Mouse (Mus musculus) T-cell, adult 2 months (primary cell): ENCODE measurements around the gene Ucp3.
"Not testable (repeated sequence)": the region's sequence is repeated elsewhere in the genome, so short reads cannot be mapped to it uniquely, and the experiment has no call there.

Experiments used
- DNase-seq: peaks from one replicate; pipeline ENCODE4 v3.0.0; 2022; ENCODE audit warnings: low spot score

The Ucp3 gene

DNA sequence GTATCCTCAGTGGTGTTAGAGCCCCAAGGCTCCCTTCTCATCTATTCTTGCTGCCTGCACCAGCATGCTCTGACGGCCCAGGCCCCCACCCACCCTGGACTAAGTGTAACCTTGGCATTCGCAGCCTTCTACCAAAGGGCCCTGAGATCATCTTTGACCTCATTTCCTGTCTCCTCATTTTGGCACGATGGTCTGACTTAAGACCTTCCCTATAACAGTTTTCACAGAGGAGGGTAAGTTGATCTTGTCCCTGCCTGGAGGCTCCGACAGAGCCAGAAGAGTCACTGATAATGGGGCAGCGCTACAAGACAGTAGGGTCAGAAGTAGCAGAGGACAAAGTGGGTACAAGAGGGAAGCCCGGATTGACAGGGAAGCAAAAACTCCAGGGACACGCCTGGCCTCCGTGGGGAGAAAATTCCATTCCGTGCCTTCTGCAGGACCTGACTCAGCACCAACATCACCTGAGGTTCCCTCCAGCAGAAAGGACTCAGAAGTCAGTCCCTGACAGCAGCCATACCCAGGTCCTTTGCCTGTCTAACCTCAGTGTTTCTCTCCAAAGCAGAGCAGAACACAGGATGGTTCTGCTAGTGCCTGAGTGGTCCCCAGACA lies 1.2 kb downstream of the Ucp3 start:
- no peak for DNase-seq

DNA sequence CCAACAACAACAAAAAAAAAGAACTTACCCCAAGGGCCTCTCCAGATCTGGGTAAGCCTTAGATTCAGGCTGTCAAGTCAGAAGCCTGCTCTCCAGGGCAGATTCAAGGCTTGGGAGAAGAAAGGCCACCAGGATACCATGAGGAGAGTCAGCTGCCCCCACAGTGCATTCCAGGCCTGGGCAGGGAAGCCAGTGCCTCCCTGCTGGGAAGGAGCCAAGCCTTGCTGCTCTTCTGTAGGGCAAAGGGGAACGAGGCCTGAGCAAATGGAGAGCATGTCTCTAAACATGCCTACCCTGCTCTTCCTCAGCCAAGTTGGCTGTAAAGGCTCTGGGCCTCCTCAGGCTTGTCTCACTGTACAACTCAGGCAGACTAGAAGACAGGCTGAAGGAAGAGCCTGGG lies 1.9 kb downstream of the Ucp3 start:
- no peak for DNase-seq

DNA sequence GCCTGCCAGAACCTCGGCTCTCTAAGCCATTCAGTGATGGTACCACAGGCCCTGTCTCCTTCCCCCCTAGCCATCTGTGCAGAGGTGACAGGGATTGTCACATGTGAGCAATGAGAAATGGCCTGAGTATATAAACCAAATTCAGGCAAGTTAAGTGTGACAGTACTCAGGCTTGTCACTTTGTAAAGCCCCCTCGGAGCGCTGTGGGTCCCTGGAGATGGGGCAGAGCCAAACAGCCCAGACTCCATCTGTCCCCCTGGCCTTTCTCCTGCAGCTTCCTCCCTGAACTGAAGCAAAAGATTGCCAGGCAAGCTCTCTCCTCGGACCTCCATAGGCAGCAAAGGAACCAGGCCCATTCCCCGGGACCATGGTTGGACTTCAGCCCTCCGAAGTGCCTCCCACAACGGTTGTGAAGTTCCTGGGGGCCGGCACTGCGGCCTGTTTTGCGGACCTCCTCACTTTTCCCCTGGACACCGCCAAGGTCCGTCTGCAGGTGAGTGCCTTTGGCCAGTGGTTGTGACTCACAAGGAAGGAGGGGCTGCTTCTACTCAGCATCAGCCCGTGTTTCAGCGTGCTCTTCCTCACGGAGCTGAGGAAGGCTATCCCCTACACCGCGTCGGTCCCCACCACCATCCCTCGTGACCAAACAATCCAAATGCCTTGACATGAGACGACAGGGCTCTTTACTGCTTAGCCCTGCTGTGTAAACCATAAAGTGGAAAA lies 6.5 kb downstream of the Ucp3 start:
- no peak for DNase-seq

DNA sequence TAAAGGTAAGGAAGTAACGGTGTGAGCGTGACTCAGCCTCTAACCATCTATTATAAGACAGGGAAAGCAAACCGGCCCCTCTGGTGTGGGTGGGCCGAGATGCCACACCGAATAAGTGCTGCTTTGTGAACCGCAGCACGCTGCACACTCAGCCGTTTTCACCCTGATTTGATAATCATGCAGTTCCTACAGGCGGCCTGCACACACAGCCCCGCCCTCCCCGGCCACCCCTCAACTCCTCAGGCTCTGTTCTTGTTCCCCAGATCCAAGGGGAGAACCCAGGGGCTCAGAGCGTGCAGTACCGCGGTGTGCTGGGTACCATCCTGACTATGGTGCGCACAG lies 7.0 kb downstream of the Ucp3 start:
- DNase-seq: no peak

DNA sequence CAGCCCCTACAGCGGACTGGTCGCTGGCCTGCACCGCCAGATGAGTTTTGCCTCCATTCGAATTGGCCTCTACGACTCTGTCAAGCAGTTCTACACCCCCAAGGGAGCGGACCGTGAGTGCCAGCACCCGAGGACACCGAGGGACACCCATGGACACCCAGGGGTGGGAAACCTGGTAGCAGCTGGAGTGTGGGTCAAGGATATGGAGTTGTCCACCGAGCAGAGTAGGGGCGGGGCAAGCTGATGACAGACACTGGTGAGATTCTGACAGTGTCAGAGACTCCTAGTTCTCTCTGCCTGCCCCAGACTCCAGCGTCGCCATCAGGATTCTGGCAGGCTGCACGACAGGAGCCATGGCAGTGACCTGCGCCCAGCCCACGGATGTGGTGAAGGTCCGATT lies 7.4 kb downstream of the Ucp3 start:
- DNase-seq: no peak

DNA sequence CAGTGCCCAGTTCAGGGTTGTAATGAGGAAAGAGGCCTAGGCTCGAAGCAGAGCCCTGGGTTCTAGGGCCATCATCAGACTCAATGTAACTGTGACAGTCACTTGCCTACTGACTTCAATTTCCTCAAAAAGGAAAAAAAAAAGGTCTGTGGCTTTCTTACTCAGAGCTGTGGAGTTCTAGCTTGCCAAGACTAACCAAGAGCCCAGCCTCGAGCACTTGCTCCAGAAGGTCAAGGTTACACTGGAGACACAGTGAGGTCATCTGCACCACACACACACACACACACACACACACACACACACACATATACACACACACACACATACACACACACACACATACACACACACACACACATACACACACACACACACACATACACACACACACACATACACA lies 9.3 kb downstream of the Ucp3 start:
- DNase-seq: not testable (repeated sequence)

DNA sequence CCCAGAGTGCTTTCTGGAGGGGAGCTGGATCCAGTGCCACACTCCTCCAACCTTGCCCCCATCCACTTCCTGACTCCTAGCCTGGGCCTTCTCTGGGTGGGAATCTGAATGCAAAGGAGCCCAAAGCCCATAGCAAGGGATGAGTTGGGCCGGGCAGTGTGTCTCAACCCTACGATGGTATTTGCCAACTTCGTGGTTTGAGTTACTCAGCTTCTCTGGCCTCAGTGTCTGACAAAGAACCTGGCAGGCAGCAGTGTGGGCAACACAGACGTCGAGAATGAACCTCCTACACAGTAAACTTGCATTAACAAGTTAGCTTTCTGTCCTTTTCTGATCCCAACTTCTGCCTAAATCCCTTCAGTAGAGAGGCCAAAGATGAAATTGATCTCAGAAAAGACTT lies 11.7 kb downstream of the Ucp3 start:
- DNase-seq: no peak

DNA sequence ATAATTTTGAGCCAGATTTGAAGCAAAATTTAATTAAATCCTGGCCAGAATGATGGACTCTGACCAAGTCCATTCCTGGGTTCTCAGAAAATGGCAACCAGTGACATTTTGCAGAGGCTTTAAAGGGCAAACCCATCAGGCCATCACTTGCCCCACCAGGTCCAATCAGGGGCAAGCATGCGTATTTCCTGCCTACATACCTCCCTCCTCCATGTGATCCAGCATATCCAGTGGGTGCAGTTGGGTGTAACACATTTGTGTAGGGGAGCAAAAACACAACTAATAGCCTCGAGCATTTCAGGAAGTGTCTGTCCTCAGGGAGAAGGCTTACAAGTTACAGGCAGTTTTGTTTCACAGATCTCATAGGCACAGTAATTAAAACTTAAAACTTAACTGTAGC lies 14.5 kb downstream of the Ucp3 start:
- no peak for DNase-seq

DNA sequence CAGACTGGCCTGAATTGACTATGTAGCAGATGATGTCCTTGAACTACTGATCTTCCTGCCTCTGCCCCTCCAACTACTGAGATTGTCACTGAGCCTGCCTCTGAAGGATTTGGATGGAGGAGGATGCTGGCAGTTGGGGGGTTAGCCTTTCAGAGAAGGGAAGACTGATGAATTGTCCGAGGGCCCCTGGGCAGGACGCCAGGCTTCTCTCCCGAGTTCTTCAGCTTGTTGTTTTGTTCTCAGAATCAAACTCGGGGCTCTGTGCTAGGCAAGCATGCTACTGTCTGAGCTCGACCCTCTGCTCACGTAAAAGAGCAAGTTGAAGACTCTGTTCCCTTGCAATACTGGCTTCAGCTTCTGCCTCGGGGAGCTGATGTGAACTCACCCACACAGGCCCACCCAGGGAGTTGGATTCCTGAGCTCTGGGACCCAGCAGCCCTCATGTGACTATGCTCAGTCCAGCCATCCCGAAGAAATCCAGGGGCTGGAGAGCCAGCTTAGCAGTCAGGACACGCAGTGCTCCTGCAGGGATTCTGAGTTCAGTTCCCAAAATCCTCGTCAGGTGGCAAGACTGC lies 15.8 kb downstream of the Ucp3 start:
- DNase-seq: no peak

DNA sequence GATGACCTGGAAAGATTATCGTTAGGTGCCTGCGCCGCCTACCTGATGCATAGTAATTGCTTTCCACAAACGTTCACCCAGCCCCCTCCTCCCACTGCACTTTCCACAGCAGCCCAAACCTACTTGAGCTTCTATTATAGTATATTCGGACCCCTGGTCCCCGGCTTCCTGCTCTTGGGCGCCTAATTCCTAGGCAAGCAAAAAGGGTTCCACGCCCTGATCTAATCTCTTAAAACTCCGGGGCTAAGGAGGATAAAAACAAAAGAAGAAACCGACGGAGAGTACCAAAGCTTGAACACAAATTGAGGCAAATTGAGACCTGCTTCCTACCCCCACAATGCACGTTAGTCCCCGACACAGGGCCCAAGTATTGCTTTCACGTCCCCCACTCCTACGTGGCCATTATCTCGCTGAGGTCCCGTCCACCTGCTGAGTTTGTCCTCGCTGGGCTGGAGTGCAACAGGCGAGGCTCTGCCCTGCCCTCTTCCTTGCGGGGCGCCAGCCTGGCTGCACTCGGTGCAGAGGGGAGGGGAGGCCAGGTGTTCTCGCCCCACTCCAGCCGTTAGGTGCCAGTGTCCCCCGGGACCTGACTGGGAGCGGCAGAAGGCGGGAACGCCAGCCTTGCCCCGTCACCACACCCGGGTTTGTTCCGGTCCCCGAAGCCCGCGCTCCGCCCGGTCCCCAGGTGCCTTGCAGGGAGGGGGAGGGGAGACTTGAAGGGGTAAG lies 19.8 kb downstream of the Ucp3 start:
- DNase-seq: peak; percentile 26

DNA sequence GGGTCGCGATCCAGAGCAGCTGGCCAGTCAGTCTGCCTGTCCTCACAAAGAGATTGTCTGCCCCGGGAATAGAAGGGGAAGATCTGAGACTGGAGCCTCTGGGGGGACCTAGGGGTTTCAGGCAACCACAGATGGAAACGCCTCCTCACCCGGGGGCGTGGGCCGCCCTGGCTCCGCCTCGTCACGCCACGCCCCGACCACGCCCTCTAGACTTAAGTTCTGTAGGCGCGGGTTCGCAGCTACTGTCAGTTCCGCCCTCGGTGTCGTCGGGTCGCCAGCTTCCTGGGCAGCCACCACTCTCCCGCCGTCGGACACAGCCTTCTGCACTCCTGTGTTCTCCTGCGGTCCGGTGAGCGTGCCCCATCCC lies 20.3 kb downstream of the Ucp3 start, which contains the start of gene Ucp2:
Ucp2 (plus strand) TSS at position 221 of the 367 bp plus-strand sequence.
- peak; percentile 90 for DNase-seq

DNA sequence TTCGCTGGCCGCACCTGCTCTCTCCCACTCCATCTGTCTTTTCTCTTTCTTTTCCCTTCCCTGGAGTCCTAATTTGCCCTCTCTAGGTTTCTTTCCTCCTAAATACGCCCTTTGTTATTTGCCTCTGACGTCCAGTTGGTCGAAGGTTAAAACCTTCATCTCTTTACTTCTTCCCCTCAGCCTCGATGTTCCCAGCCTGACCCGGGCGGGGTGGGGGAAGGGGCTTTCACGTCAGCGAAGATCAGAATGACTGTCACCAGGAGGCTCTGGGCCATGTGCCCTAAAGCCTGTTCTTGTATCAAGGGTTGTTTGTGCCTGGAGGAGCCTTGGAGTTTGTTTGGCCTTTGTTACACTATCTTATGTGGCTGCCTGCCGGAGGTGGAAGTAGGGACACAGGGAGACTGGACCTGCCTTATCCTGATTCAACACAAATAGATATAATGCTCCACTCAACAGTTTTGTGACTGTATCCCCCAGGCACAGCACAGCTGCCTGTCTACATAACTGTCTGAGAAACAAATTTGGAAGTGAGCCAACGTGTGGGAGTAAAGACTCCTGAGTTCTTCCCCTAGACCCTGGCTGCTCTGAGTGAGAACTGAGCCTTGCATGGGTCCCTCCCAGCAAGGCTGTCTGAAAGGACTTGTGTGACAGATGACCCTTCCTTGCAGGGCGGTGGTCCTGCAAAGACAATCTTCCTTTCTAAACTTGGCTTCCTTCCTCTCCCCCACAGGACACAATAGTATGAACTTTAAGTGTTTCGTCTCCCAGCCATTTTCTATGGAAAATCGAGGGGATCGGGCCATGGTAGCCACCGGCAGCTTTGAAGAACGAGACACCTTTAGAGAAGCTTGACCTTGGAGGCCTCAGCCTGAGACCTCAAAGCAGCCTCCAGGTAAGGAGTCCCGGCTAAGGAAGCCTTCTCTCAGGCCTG lies 21.0 kb downstream of the Ucp3 start:
- peak; percentile 65 for DNase-seq

DNA sequence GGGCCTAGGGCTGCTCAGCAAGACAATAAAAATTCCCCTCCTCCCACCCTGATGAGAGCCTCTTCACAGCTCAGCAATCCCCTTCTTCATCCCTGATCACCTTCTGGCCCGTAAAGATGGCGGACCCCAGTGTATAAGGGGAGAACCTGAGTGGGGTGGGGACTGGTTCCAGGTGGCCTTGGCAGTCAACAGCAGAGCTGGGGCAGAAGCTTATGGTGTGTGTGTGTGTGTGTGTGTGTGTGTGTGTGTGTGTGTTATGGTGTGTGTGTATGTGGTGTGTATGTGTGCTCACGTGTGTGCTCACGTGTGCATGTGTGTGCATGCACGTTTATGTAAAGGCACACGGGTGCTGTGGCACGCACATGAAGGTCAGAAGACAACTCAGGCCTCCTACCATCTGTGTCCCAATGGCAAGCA lies 21.6 kb downstream of the Ucp3 start:
- peak; percentile 39 for DNase-seq

DNA sequence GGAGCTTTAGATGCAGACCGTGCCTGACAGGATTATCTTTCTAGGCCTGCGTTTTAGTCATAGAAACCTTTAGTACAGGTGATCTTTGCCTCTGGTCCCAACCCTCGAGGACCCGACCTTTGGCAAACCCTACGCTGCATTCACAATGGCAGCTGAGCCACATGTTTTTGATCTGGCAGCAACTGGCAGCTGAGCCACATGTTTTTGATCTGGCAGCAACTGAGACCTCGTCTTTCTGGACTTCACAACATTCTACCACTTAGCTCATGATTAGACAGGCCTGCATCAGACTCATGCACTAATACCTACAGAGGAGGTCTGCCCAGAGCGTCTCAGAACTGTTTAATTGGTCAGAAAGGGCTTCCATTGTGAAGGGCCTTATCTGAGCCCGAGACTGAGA lies 22.3 kb downstream of the Ucp3 start:
- DNase-seq: no peak

DNA sequence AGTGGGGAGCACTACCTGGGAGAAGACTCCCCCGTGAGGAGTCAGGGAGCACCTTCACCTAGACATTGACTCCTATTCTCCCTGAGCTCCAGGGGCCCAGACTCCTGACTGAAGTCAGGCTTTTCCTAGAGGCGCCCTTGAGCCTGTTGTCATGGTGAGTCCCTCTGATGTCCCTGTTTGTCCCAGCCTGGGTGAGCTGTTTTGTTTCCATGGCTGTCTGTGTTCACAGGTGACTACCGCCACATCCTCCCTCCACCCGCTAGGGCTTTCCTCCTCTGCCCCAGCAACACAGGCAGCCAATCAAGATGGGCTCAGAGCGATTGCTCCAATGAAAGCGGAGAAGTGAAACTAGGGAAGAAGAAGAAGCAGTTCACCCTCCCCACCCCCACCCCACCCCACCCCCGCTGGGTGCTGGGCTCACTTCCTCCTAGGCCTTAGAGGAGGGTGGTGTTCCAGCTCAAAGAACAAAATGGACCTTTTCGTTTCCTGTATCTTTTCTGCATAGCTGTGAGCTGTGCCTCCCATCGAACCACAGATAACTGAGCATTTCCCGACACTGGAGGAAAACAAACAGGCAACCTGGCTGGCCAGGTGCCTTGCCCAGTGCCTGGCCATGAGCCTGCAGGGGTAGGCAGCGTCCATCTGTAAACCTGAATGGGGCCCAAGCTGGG lies 22.9 kb downstream of the Ucp3 start:
- DNase-seq: peak; percentile 96

DNA sequence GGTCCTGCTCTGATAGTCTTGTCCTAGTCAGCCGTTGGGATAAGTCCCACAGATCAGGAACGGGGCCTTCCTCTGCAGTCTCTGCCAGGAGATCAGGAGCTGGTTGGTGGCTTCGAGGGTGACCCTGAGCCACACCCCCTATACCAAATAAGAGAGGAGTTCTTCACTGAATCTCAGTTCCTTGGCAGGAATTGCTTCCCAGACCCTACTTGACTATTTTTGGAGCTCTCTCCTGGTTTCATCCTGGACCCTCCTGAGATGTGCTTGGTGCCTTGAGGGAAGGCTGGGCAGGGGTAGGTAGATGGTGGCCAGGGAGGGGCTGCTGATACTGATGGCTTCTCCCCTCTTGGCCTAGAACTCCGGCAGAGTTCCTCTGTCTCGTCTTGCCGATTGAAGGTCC lies 23.6 kb downstream of the Ucp3 start:
- no peak for DNase-seq

DNA sequence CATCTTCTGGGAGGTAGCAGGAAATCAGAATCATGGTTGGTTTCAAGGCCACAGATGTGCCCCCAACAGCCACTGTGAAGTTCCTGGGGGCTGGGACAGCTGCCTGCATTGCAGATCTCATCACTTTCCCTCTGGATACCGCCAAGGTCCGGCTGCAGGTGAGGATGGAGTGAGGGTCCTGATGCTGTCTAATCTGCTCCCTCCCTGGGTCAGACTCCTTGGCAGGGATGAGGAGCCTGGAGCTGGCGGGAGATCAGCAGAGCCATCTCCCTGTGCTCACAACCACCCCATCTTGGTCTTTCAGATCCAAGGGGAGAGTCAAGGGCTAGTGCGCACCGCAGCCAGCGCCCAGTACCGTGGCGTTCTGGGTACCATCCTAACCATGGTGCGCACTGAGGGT lies 24.0 kb downstream of the Ucp3 start:
- DNase-seq: no peak

DNA sequence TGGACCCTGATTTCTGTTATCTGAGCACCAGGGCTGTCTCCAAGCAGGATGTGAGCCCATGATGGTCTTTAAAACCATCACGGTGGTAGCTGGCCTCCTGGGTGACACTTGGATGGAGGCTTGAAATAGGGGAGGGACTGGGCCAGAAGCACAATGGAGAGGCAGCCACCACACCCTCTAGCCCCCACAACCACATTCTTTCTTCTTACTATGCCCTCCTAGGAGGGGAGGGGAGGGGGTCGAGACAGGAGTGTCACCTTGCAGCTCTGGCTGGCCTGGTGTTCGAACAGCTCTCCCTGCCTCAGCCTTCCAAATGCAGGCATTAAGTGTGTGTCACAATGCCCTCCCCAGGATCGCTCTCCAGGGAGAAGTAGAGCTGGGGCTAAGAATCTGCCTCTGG lies 24.6 kb downstream of the Ucp3 start:
- DNase-seq: no peak

DNA sequence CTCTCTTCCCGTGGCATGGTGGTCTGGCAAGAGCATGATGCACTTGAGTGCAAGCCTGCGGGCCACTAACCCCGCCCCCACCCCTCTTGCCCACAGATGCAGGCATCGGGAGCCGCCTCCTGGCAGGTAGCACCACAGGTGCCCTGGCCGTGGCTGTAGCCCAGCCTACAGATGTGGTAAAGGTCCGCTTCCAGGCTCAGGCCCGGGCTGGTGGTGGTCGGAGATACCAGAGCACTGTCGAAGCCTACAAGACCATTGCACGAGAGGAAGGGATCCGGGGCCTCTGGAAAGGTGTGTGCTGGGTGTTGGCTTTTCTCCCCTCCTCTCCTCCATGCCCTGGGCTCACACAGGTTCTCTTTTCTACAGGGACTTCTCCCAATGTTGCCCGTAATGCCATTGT lies 25.2 kb downstream of the Ucp3 start:
- DNase-seq: no peak

DNA sequence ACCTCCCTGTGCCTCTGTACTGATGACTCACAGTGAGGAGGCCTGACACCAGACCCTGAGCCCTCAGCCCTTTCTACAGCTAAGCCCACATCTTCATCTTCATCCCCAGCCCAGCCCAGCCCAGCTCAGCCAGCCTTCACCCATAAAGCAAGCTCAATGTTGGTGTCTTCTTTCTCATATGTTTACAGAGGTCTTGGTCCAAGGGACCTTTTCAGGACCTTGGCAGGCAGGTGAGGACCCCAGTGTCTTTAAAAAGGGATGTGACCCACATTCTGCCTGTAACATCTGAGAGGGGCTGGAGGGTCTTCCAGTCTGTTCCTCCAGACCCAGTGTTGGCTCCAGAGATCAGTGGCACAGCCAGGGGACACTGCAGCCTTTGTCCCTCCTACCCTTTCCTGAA lies 26.7 kb downstream of the Ucp3 start:
- DNase-seq: no peak

DNA sequence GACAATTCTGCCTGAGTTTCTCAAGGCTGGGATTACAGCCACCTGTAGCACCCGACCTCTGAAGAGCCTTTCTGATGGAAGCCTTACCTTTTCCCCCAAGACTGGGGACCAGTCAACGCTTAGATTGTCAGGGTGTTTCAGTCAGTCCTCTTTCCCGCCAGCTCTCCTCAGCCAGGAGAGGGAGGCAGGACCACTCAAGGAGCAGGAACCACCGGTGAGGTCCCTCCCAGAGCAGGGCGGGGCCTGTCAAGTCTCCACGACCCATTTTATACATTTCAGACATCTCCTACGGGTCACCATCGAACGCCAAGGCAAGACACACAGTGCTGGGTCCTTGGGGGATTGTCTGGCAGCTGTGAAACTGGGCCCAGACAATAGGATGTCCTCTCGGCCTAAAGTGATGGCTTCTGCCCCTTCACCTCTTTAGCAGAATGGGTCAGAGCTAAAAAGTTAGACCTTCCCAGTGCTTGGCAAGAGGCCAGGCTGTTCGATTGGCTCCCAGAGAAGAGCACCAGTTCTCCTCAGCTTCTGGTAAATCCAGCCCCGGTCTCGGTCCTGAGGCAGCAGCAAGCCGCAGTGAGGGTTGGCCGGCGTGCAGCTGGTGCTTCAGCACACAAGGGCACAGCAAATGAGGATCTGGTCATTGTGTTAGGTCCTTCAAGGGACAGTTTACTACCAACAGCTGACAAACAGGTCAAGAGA lies 27.6 kb downstream of the Ucp3 start:
- no peak for DNase-seq
